Mouse (Mus musculus) thymus, adult 2 months (tissue): ENCODE results near the gene Clasp2. TPM values are rescaled to one million over a fixed set of nuclear protein-coding genes. Genes with fewer than 3 reads are reported as not detected.
"Not testable (repeated sequence)": the region's sequence is repeated elsewhere in the genome, so short reads cannot be mapped to it uniquely, and the experiment has no call there.

Source experiments
- DNase-seq: peaks from one replicate; pipeline ENCODE4 v3.0.0; 2021
- H3K27ac ChIP-seq: fragments of 200-500 bp; 2 replicates; pipeline ENCODE4 v1.5.1; 2012; ENCODE audit warnings: low read length, control low read depth; ENCODE audit not compliant: control insufficient read depth, insufficient read depth
- H3K27me3 ChIP-seq: fragments of 200-500 bp; 2 replicates; pipeline ENCODE4 v1.6.1; 2012; ENCODE audit warnings: mild to moderate bottlenecking, low read length, moderate library complexity, mixed read lengths; ENCODE audit not compliant: control insufficient read depth, insufficient read depth
- H3K36me3 ChIP-seq: fragments of 200-500 bp; 2 replicates; pipeline ENCODE4 v1.6.1; 2012; ENCODE audit warnings: mild to moderate bottlenecking, low read length, moderate library complexity; ENCODE audit not compliant: control insufficient read depth, insufficient read depth
- H3K4me1 ChIP-seq: fragments of 200-500 bp; replicated peaks from 2 replicates; pipeline ENCODE4 v1.6.1; 2012; ENCODE audit warnings: low read length; ENCODE audit not compliant: control insufficient read depth, insufficient read depth
- H3K4me3 ChIP-seq: fragments of 200-500 bp; 2 replicates; pipeline ENCODE4 v1.5.1; 2012; ENCODE audit warnings: mild to moderate bottlenecking, low read length, control low read depth, moderate library complexity; ENCODE audit not compliant: control insufficient read depth, insufficient read depth
- CTCF ChIP-seq: fragments of 200-500 bp; IDR thresholded peaks from 2 replicates; pipeline ENCODE4 v1.5.1; 2012; ENCODE audit warnings: mild to moderate bottlenecking, control low read depth, low read length, moderate library complexity, borderline replicate concordance; ENCODE audit not compliant: control insufficient read depth, poor library complexity, insufficient read depth; ENCODE audit errors: extremely low read depth
- POLR2A ChIP-seq: fragments of 200-500 bp; IDR thresholded peaks from 2 replicates; pipeline ENCODE4 v1.6.1; 2012; ENCODE audit warnings: mild to moderate bottlenecking, low read length, control low read depth, moderate library complexity; ENCODE audit not compliant: control insufficient read depth, poor library complexity, insufficient read depth; ENCODE audit errors: extremely low read depth
- WGBS: fragments of 180-500 bp; shearing (Covaris S2); methylation state at CpG from one replicate; pipeline ENCODE4 v1.1.7; 2018; 5-methylcytosine and 5-hydroxymethylcytosine counted together
- polyA plus RNA-seq: library from polyadenylated mRNA; depleted of rRNA; stranded (reverse); fragments of >200 nt; gene quantifications from 2 replicates; pipeline ENCODE4 v1.2.3, GENCODE M21; 2012

The Clasp2 gene
- polyA plus RNA-seq, 1 experiment = 12.6 TPM

- Histone ChIP-seq H3K4me1 (no peaks in the 10 kb centered on the region), H3K27me3 (no peaks in the 10 kb centered on the region), H3K4me3 (no peak overlapping the region), H3K36me3 (no peaks in the 10 kb centered on the region), H3K27ac (no peak overlapping the region)
- 86% methylated on average over 4 of the region's 4 CpGs for WGBS
- TF ChIP-seq POLR2A = no peak
- no peak for TF ChIP-seq CTCF
- DNase-seq = no peak
Observed at GRCm38 (mm10) chr9:113782362-113783005, 41.2 kb downstream of the Clasp2 start.

GRCm38 (mm10) chr9:113783674-113784073 is 42.4 kb downstream of the Clasp2 start:
- no peaks in the 10 kb centered on the region for H3K36me3 ChIP-seq
- no peaks in the 10 kb centered on the region for H3K27me3 ChIP-seq
- WGBS = 69% methylated on average over 5 of the region's 5 CpGs
- TF ChIP-seq CTCF = no peak
- no peak for TF ChIP-seq POLR2A
- no peak for DNase-seq
- H3K4me3 ChIP-seq = no peak overlapping the region
- no peak overlapping the region for H3K27ac ChIP-seq
- H3K4me1 ChIP-seq = no peaks in the 10 kb centered on the region

- not testable (repeated sequence) for DNase-seq, H3K27ac ChIP-seq, H3K4me3 ChIP-seq, H3K27me3 ChIP-seq, H3K4me1 ChIP-seq, H3K36me3 ChIP-seq
- WGBS = 93% methylated on average over 6 of the region's 6 CpGs
Observed at GRCm38 (mm10) chr9:113789283-113789682, 48.0 kb downstream of the Clasp2 start.

GRCm38 (mm10) chr9:113792651-113793512 is 51.6 kb downstream of the Clasp2 start:
- DNase-seq = peak; percentile 48
- WGBS = 7% methylated on average over 17 of the region's 17 CpGs
- Histone ChIP-seq H3K4me3 (peak overlapping the region; percentile 31), H3K4me1 (peaks cover 6% of the 10 kb centered on the region; the same call in 1 of the 2 replicates), H3K36me3 (no peaks in the 10 kb centered on the region), H3K27me3 (no peaks in the 10 kb centered on the region), H3K27ac (no peak overlapping the region)
- no peak for TF ChIP-seq CTCF
- TF ChIP-seq POLR2A = no peak

GRCm38 (mm10) chr9:113793513-113793905 is 52.2 kb downstream of the Clasp2 start:
- H3K27ac ChIP-seq = no peak overlapping the region

GRCm38 (mm10) chr9:113793966-113794365 is 52.7 kb downstream of the Clasp2 start:
- no peak overlapping the region for H3K4me3 ChIP-seq
- H3K36me3 ChIP-seq = no peaks in the 10 kb centered on the region
- H3K4me1 ChIP-seq = peaks cover 6% of the 10 kb centered on the region; the same call in 1 of the 2 replicates
- TF ChIP-seq POLR2A = no peak
- TF ChIP-seq CTCF = no peak
- no peak overlapping the region for H3K27ac ChIP-seq
- 91% methylated on average over 2 of the region's 2 CpGs for WGBS
- no peak for DNase-seq
- H3K27me3 ChIP-seq = no peaks in the 10 kb centered on the region

More at GRCm38 (mm10) chr9:113793513-113793905, 52.2 kb downstream of the Clasp2 start:
- WGBS = 78% methylated on average over 3 of the region's 3 CpGs
- Histone ChIP-seq H3K4me1 (peaks cover 6% of the 10 kb centered on the region; the same call in 1 of the 2 replicates), H3K27me3 (no peaks in the 10 kb centered on the region), H3K36me3 (no peaks in the 10 kb centered on the region), H3K4me3 (no peak overlapping the region)
- TF ChIP-seq CTCF = no peak
- TF ChIP-seq POLR2A = no peak
- DNase-seq = no peak
